Comparison of ENCODE assay signal across 7 mouse cellular contexts in genomic region chr3:97160908-97161307, GRCm38 (mm10). TPM values are rescaled to one million over a fixed set of nuclear protein-coding genes. Genes with fewer than 3 reads are reported as not detected.
DNase-seq lines count a peak whose midpoint lies in the region; ATAC-seq and TF ChIP-seq lines count a peak whose summit lies in the region.

No protein-coding gene starts in this region.

- H3K36me3 ChIP-seq in thymus, adult 2 months (ENCODE audit: control insufficient read depth, insufficient read depth, low read length) = no peaks in the 10 kb centered on the region

- TF ChIP-seq CTCF in thymus, adult 2 months (IDR thresholded peaks at IDR 0.05; ENCODE audit: borderline replicate concordance, control insufficient read depth, extremely low read depth, insufficient read depth, low read length, poor library complexity) = no peak

- H3K4me1 ChIP-seq in thymus, adult 2 months (replicated peaks; ENCODE audit: control insufficient read depth, insufficient read depth, low read length) = peaks cover 4% of the 10 kb centered on the region

- TF ChIP-seq POLR2A in thymus, adult 2 months (IDR thresholded peaks at IDR 0.05; ENCODE audit: control insufficient read depth, extremely low read depth, insufficient read depth, low read length, poor library complexity) = no peak

- peak; percentile 41 for DNase-seq in kidney, adult 18-20 months
- no peak for DNase-seq in kidney, adult 8-10 months
- peak; percentile 26 for DNase-seq in fibroblast of lung, adult 2 months (ENCODE audit: low read depth)
- peak; percentile 44 to 46 for DNase-seq in heart, postnatal 36 days
- DNase-seq in ovary, postnatal 14 days (ENCODE audit: low spot score) = peak; percentile 33
- no peak for DNase-seq in thymus, adult 2 months

- no peaks in the 10 kb centered on the region for H3K27me3 ChIP-seq in thymus, adult 2 months (ENCODE audit: control insufficient read depth, insufficient read depth, low read length)

- intact Hi-C loops in heart, postnatal 36 days (cut with DNase I) = no loop called here

- H3K4me3 ChIP-seq in thymus, adult 2 months (ENCODE audit: control insufficient read depth, insufficient read depth, low read length) = no peak overlapping the region

- whole genome bisulfite sequencing in thymus, adult 2 months = 90% methylated on average over 10 of the region's 10 CpGs

- ATAC-seq in megakaryocyte-erythroid progenitor cell, adult 5-6 weeks (replicated peaks; ENCODE audit: low FRiP score, low TSS enrichment, poor library complexity, severe bottlenecking) = no peak

- no peak overlapping the region for H3K27ac ChIP-seq in thymus, adult 2 months (ENCODE audit: control insufficient read depth, insufficient read depth, low read length)

RNA-seq across cellular contexts. Expression of gene Acp6, which starts 2.3 kb away (rescaled TPM):
- 10 to 100 TPM; 32.8 to 37.8 TPM for total RNA-seq in heart, postnatal 36 days (2021)
- 45.1 and 49.3 TPM in 2 replicates for polyA plus RNA-seq in thymus, adult 2 months (2012; rRNA removed)
- total RNA-seq in megakaryocyte-erythroid progenitor cell, adult 5-6 weeks (2014; fragmentation: Nextera tagmentation) = 52.5 and 68.5 TPM in 2 replicates
- total RNA-seq in megakaryocyte-erythroid progenitor cell, adult 5-6 weeks (2017) = 26.0 and 39.8 TPM in 2 replicates

Comparison
In these comparisons a context has a peak if more than half of its experiments do, and no peak if none do; other contexts are left out.
1. DNase-seq: peak in kidney, adult 18-20 months (single experiment), fibroblast of lung, adult 2 months (single experiment), heart, postnatal 36 days (2 of 2) and ovary, postnatal 14 days (single experiment); none in kidney, adult 8-10 months (0 of 2) and thymus, adult 2 months (single experiment).